ENCODE assay signal across 8 mouse cellular contexts in the genomic region with DNA sequence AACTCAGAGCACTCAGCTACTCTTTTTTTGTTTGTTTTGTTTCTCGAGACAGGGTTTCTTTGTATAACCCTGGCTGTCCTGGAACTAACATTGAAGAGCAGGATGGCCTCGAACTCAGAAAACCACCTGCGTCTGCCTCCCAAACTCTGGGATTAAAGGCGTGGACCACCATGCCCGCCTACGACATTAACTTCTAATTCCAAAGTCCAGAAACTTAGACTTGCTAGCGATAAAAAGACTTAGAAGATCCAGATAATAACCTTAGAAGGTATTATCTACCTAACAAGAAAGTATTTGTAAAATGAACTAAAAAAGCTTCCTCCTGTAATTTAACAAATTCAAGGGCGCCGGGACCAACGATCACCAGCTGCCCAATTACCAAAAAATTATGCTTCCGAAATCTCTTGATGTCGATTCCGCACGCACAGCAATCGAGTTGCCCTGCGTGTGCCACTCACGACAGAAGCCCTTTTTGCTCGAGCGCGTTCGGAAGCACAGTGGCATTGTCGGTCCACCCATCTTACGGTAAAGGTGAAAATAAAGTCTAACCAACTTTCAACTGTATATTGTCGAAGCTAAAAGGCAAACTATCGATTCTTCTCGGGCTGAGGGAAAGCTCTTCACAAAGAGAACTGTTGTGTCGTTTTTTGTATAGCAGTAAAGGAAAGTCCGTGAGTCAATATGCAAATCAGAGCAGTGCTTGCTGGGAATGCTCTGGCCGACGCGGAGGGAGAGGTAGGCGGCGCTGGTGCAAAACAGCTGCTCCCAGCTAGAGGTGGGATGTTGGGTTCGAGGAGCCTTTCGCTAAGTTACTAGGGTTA. TPM values are rescaled to one million over a fixed set of nuclear protein-coding genes. Genes with fewer than 3 reads are reported as not detected.
DNase-seq lines count a peak whose midpoint lies in the region; ATAC-seq lines count a peak whose summit lies in the region.

No protein-coding gene starts in this region.

- H3K4me3 ChIP-seq in hindbrain, embryonic 11.5 days (ENCODE audit: low read depth, low read length): peak overlapping the region; percentile 6; the same call in 1 of the 2 replicates

- WGBS in hindbrain, embryonic 11.5 days: under 1% methylated on average over 35 of the region's 35 CpGs

- no peaks in the 10 kb centered on the region for H3K9me3 ChIP-seq in hindbrain, embryonic 11.5 days (ENCODE audit: control insufficient read depth, low read length)

- H3K27ac ChIP-seq in hindbrain, embryonic 11.5 days (ENCODE audit: low read depth, low read length): peak overlapping the region; percentile 70

- H3K27me3 ChIP-seq in hindbrain, embryonic 11.5 days (ENCODE audit: control insufficient read depth, insufficient read depth, low read length): no peaks in the 10 kb centered on the region

- H3K4me1 ChIP-seq in hindbrain, embryonic 11.5 days (replicated peaks; ENCODE audit: control insufficient read depth, insufficient read depth, low read length): no peaks in the 10 kb centered on the region

- peak overlapping the region; percentile 30 for H3K4me2 ChIP-seq in hindbrain, embryonic 11.5 days (replicated peaks; ENCODE audit: low read depth, low read length)

- H3K36me3 ChIP-seq in hindbrain, embryonic 11.5 days (ENCODE audit: control insufficient read depth, insufficient read depth, low read length): no peaks in the 10 kb centered on the region

- peak; percentile 56 for ATAC-seq in frontal cortex, adult (ENCODE audit: low TSS enrichment)
- peak; percentile 77 for ATAC-seq in hindbrain, embryonic 11.5 days (ENCODE audit: low FRiP score)

- peak; percentile 98 for DNase-seq in MN1 (ENCODE audit: low spot score)
- DNase-seq in cerebellum, adult 9-10 months: peak; percentile 90
- peak; percentile 88 for DNase-seq in hindbrain, embryonic 11.5 days (ENCODE audit: low spot score)
- DNase-seq in layer of hippocampus, postnatal 10 days (ENCODE audit: low spot score in 2 of 2): peak; percentile 77 to 83
- peak; percentile 91 for DNase-seq in lung, postnatal 10 days
- peak; percentile 78 for DNase-seq in ovary, postnatal 36 days (ENCODE audit: low spot score)
- DNase-seq in thymus, postnatal 25 days: peak; percentile 86

- peak overlapping the region; percentile 24 for H3K9ac ChIP-seq in hindbrain, embryonic 11.5 days (ENCODE audit: low read depth, low read length)

RNA-seq across cellular contexts. Expression of a gene that starts 4.2 kb away (rescaled TPM):
- polyA plus RNA-seq in hindbrain, embryonic 11.5 days (2014; fragmentation: Nextera tagmentation; extraction: Ambion mirVana): 60.5 and 65.0 TPM in 2 replicates
- 10 to 100 TPM; 16.6 to 17.6 TPM for total RNA-seq in layer of hippocampus, postnatal 10 days (2021)

RNA-seq across cellular contexts. Expression of a gene that starts 8.5 kb away (rescaled TPM):
- 38.4 and 41.4 TPM in 2 replicates for polyA plus RNA-seq in hindbrain, embryonic 11.5 days (2014; fragmentation: Nextera tagmentation; extraction: Ambion mirVana)
- total RNA-seq in layer of hippocampus, postnatal 10 days (2021): 10 to 100 TPM; 27.4 to 28.2 TPM

RNA-seq across cellular contexts. Expression of a gene that starts 33.2 kb away (rescaled TPM):
- polyA plus RNA-seq in hindbrain, embryonic 11.5 days (2014; fragmentation: Nextera tagmentation; extraction: Ambion mirVana): 0.39 and 0.61 TPM in 2 replicates
- 1 to 10 TPM; 1.8 to 2.6 TPM for total RNA-seq in layer of hippocampus, postnatal 10 days (2021)

RNA-seq across cellular contexts. Expression of a gene that starts 57.8 kb away (rescaled TPM):
- 161 TPM in 2 replicates for polyA plus RNA-seq in hindbrain, embryonic 11.5 days (2014; fragmentation: Nextera tagmentation; extraction: Ambion mirVana)
- total RNA-seq in layer of hippocampus, postnatal 10 days (2021): 10 to 100 TPM; 46.2 to 51.7 TPM

RNA-seq across cellular contexts. Expression of a gene that starts 59.4 kb away (rescaled TPM):
- polyA plus RNA-seq in hindbrain, embryonic 11.5 days (2014; fragmentation: Nextera tagmentation; extraction: Ambion mirVana): 85.6 and 87.0 TPM in 2 replicates
- total RNA-seq in layer of hippocampus, postnatal 10 days (2021): 10 to 100 TPM; 25.7 to 29.2 TPM

Comparison
In these comparisons a context has a peak if more than half of its experiments do, and no peak if none do; other contexts are left out.
1. Peak in every context shown above with its lines: DNase-seq, ATAC-seq, H3K4me3 ChIP-seq and H3K27ac ChIP-seq.